Mouse (Mus musculus): ENCODE measurements around the gene Soat1. TPM values are rescaled to one million over a fixed set of nuclear protein-coding genes. Genes with fewer than 3 reads are reported as not detected.

Gene Soat1
- 26.5 TPM for polyA plus RNA-seq (2017; shearing (Covaris generic))

DNA sequence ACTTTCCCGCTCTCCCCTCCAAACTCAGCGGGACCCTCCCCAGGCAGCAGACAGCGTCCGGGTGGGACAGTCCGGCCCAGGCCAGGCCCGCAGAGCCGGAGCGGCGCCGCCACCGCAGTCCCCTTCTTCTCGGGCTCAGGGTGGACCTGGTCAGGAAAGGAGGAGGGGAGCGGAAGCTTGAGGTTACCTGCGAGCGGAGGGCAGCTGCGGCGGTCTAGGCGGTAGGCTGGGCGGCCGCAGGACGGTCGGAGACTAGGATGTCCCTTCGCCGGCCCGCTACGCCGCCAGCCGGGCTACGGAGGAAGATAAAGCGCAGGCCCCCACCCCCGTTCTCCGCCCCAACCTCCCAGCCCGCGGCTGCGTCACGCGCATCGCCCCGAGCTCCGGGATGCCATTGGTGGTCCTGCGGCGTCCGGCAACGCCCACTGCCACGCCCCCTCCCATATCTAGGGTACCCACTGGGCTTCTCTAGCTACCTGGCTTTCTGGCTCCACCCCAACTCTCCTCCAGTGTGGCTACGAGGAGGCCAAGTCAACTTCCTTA lies at the start of gene Soat1:
Gene Soat1, minus strand, starts transcription at position 371 of the 543 bp plus-strand sequence.

DNA sequence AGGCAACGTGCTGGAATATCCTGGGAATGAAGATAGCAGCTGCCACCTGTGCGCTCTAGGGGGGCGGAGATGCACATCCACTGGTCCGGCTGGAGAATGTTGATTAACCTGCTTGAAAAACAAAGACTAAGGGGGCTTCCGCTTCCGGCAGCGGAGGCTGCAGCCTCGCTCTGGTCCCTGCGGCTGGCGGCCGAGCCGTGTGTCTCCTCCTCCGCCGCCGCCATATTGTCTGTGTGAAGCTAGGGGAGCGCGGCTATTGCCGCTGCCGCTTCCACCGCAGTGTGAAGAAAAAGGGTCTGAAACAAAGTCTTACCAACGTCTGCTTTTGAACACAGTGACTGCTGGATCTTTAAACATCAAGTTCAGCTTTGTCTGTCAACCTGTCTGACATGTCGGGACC lies 49.7 kb upstream of the Soat1 start, which contains the start of gene Gm10031:
Gene Gm10031, plus strand, starts transcription at position 171 of the 400 bp plus-strand sequence.

GRCm38 (mm10) chr1:156420671-156421297 lies 53.3 kb downstream of the Soat1 start, which contains the start of gene Axdnd1:
Gene Axdnd1 (minus strand): TSS chr1:156421159.

Other genes with a start within 250 kb of the Soat1 start
- 0.14 TPM for gene Tdrd5, start 170.7 kb downstream of the Soat1 start, polyA plus RNA-seq (2017; shearing (Covaris generic))
- gene Nphs2, start 163.6 kb downstream of the Soat1 start, polyA plus RNA-seq (2017; shearing (Covaris generic)), result not detected
- 2,037 TPM for gene Gm2000, start 108.3 kb downstream of the Soat1 start, polyA plus RNA-seq (2017; shearing (Covaris generic))
- 1.0 TPM for gene Axdnd1, start 53.2 kb downstream of the Soat1 start, polyA plus RNA-seq (2017; shearing (Covaris generic))
- gene Gm10031, start 49.7 kb upstream of the Soat1 start, polyA plus RNA-seq (2017; shearing (Covaris generic)), result 0.82 TPM
- gene Abl2, start 84.5 kb upstream of the Soat1 start, polyA plus RNA-seq (2017; shearing (Covaris generic)), result 14.3 TPM
- gene Tor3a, start 200.0 kb upstream of the Soat1 start, polyA plus RNA-seq (2017; shearing (Covaris generic)), result 12.8 TPM
- gene Fam20b, start 244.8 kb upstream of the Soat1 start, polyA plus RNA-seq (2017; shearing (Covaris generic)), result 18.9 TPM